Mouse (Mus musculus) testis, adult 2 months (tissue): Measurements from ENCODE around the gene Rbfox1.

Experiments
- CTCF ChIP-seq: fragments of 200-500 bp; IDR thresholded peaks from 2 replicates; pipeline ENCODE4 v1.5.1; 2012; ENCODE audit warnings: low read depth, mild to moderate bottlenecking, inconsistent platforms, low read length, moderate library complexity; ENCODE audit not compliant: control insufficient read depth, insufficient read depth, insufficient replicate concordance
- POLR2A ChIP-seq: fragments of 200-500 bp; IDR thresholded peaks from 2 replicates; pipeline ENCODE4 v1.6.1; 2012; ENCODE audit warnings: low read depth, mild to moderate bottlenecking, inconsistent platforms, low read length, moderate library complexity; ENCODE audit not compliant: control insufficient read depth

DNA sequence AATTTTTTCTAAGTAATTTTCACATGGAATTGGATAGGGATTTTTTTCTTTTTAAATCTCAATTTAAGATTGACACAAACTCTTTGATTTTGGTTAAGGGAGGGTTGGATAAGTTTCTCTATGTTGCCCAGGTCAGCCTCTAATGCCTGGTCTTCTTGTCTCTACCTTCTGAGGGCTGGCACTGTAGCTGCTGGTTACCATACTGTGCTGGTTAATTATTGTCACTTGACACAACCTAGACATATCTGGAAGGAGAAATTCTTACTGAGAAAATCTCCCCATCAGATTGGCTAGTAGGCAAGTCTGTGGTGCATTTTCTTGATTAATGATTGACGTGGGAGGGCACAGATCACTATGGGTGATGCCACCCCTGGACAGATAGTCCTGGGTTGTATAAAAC, 177.3 kb downstream of the Rbfox1 start:
- TF ChIP-seq POLR2A (no peak), CTCF (no peak)
